Mouse (Mus musculus) neural tube, embryonic 10.5 days (tissue): ENCODE data around the gene Tm4sf20.

ENCODE experiments used
- DNase-seq: peaks from one replicate; pipeline ENCODE4 v3.0.0-alpha.2; 2017; ENCODE audit warnings: low spot score; ENCODE audit errors: extremely low spot score

Gene Tm4sf20

DNA sequence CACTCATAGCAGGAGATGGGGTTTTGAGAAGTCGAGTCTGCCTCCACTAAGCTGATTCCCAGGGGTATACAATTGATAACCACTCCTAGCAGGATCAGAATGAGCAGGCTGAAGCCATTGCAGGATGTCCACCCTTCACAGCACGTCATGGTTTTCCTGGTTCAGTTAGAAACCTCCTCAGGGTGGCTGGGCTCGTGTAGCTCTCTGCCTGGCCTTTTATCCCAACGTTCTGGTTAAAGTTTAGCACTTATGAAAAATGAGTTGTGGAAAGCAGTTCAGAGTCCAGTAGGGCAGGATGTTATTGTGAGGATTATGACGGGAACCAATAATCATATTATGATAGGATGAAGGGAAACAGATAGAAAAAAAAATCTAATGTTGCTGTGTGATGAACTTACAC, at the start of gene Tm4sf20:
Gene Tm4sf20, minus strand, starts transcription at position 193 of the 400 bp plus-strand sequence.
- no peak for DNase-seq

DNA sequence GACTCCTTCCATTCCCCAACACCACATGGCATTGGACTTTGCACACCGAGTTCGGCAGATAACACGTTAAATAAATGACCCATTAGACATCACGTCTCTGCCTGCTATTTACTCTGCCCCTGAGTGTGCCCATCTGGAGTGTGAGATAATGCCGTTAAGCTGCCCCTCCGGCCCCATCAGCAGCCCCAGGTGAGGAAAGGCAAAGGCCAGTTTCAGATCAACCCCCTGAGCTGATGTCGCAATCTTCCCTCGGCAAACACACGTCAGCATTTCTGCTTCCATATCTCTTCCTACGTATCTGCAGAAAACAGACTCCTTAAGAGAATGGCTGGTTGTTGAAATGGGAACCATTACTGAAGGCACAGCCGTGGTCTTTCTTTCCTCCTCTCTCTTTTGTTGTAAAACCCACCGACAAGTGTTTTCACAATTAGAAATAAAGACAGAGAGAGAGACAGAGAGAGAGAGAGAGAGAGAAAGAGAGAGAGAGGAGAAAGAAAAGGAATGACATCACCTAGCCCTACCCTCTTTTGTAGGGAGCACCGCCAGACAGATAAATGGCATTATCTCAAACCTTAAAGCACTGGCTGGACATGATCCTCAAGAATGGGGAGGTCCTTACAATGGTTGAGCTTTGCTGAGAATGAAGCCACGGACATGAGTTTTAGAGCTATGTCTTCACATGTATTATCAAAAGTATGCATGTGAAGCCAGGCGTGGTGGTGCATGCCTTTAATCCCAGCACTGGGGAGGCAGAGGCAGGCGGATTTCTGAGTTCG, 47.9 kb upstream of the Tm4sf20 start:
- no peak for DNase-seq

DNA sequence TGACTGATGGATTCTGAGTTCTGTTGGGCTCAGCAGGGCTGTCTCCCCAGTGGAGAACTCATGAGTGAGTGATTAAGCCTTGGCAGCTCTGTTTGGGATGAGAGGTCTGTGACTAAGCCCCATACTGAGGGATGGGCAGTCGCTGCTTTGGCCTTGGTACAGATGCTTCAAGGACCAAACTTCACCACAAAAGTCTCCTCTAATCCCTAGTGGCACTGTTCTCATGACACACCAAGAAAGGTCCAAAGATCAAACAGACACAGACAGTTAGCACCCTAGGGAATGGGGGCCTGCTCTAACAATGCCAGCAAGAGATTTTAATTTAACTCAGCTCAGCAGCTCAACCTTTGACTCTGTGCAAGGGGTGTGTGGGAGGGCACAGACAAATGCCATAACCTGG, 43.5 kb upstream of the Tm4sf20 start:
- DNase-seq, result no peak

DNA sequence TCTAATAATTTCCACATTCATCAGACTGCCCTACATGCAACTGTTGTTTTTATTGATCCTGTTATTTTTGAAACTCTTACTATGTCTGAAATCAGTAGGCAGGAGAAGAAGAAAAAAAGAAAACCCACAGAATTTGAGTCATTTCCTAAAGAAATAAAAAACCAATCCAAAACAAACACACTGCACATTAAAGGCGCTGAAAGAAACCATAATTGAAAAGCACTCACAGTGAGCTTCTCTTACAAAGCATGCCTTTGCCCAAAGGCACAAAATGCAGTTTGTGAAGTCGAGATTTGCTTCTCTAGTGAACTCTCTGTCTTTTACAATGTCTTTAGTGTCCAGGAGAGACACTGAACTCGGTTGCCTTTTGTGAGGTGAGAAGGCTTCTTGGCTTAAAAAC, 40.3 kb upstream of the Tm4sf20 start:
- no peak for DNase-seq

DNA sequence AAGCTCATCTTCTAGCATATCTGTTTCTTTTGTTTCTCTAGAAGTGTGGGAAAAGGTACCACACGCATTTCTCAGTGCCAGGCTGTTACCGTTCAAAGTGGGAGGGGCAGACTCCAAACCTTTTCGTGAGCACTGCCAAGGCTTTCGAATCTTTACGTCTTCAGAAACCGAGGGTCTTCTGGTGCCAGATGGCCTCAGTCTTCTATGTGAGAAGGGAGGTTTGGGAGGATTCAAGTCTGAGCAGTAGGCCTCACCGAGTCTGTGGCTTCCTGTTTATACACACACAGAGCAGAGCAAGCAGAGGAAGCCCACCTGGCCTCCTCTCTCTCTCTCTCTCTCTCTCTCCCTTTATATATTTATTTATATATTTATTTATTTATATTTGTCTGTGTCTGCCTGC, 38.9 kb upstream of the Tm4sf20 start:
- no peak for DNase-seq

DNA sequence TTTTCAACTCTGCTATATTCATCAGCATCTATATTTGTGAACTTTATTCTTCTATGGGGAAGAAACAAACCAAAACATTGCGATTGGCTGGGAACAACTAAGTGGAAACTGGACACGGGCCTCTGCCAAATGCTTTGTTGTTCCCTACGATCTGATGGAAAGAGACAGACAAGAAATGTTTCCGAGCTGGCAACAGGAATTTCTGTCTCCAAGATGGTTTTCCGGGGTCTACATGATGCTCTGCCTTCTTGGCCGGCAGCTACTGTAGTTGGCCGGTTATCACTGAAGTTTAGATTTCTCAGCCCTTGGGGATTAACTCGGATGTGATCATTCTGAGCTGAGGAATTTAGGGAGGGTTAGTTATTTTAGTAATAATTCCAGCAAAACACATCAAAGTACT, 38.1 kb upstream of the Tm4sf20 start:
- no peak for DNase-seq

DNA sequence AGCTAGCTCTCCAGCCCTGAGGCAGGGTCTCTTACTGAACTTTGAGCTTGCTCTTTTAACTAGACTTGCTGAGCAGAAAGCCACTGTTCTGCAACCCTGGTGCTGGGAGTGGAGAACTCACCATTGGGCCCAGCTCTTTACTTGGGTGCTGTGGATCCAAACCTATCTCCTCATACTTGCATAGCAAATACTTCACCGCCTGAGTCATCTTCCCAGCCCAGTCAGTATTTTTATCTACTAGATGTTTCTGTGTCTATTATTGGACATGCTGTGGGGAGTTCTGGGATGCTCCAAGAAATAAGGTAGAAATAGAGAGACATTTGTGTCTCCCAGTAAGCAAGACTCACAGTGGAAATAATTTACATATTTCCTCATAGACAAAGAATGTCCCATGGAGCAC, 35.8 kb upstream of the Tm4sf20 start:
- no peak for DNase-seq

DNA sequence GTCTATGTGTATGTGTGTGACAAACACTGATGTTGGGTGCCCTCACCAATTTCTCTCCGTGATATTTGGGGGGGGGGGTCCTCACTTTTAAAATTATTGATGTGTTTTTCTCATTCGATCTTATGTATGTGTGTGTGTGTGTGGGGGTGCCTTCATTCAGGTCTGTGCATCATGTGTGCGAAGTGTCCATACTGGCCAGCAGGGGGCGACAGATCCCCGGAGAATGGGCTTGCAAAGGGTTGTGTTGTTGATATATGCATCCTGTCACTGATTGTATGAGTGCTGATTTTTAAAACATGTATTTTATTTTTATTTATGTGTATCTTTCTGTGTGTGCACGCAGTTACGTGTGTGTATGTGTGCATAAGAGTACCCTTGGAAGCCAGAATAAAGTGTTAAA, 35.3 kb upstream of the Tm4sf20 start:
- DNase-seq, result no peak

DNA sequence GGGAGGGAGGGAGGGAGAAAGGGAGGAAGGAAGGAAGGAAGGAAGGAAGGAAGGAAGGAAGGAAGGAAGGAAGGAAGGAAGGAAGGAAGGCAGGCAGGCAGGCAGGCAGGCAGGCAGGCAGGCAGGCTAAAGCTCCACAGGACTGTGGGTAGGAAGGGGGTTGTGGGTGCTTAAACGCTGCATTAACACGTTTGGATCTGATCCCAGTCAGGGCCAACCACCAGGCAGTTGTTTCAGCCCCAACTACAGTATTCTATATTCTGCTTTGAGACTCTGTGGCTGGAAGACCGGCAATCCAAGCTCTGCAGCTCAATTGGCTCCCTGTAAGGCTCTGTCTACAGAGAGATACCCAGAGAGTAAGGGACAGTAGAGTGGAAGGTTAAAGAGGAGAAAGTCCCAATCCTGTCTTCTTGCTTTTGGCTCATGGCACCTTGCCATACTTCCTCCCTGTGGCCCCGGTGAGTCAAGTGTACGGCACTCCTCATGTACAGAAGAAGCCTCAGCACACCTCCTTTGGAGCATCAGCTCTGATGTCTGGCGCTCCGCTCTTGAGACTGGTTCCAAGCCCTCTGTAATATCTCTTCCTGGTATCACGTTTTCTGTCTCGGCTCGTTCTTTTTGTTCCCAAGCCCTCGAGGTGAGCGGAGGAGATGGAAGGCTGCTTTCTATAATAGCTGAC, 33.0 kb upstream of the Tm4sf20 start:
- no peak for DNase-seq

DNA sequence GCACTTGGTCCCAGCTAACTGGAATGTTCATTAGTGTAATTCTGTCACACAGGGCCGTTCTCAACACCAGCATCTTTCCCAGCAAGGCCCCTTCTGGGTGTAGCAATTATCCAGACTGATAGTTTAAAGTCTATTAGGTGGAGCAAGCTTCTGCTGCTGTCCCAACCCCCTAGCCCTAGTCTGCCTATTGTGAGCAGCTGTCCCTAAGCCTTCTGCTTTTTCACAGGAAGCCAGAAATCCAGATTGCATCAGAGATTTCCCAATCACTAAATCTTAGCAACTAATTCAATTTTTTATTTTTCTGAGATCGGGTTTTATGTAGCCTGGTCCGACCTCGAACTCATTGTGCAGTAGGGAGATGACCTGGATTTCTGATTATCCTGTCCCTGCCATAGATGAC, 30.7 kb upstream of the Tm4sf20 start:
- DNase-seq, result no peak

DNA sequence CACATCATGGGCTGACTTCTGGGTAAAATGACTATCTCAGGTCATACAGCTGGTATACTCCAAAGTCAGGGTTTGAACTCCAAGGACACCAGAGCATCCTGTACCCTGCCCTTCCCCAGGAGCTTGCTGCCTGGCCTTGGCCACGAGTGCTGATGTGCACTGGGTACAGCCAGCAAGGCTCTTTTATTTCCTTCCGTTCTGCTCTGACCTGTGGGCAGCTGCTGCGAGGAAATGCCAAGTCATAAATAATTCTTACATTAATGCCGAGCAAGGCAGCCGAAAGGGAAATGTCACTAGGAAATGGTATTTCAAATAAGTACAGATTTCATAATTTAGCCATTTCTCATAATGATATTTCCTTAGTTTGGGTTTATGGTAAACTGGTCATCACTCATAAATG, 30.0 kb upstream of the Tm4sf20 start:
- no peak for DNase-seq

DNA sequence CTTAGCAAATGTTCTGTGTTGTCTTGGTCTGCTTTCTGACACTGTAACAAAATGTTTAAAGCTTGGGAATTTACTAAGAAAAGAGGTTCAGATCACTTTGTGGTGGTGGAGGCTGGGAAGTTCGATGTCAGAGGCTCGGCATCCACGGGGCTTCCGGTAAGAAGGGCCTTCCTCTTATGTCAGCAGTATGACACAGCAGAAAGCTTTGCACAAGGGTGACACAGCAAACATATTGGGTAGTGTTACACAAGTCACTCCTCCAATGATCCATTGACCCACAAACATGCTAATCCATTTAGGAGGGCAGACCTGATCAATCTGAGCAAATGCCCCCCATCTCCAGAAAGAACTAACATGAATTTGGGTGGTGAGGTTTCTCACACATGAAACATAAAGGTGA, 28.8 kb upstream of the Tm4sf20 start:
- no peak for DNase-seq

DNA sequence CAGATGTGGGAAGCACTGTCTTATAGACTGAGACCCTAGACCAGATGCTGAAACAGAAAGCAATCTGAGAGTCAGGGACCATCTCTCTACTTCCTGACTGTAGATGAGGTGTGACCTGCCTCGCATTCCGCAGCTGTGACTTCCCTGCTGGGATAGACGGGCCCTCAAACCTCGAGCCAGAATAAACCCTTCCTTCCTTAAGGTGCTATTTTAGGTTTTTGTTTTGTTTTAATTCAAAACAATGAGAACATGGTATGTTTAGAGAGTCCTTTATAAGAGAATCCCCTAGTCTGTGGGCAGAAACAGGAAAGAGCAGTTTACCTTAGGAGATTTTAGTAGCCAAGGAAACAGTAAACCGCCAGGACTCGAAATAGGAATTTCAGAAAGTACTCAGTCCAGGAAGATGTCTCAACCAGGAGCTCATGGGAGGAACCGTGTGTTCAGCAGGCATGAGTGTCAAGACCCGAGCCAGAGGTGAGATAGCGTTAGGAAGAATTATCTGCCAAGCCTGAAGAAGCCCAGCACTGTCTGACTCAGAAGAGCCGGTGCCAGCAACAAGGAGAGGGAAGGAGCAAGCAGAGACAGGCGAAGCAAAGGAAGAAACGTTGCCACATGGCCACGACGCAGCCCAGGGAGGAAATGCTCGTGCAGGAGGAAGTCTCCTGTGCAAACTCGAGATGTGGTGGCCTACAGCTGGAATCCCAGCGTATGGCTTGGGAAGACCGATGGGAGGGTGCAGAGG, 27.6 kb upstream of the Tm4sf20 start:
- no peak for DNase-seq

DNA sequence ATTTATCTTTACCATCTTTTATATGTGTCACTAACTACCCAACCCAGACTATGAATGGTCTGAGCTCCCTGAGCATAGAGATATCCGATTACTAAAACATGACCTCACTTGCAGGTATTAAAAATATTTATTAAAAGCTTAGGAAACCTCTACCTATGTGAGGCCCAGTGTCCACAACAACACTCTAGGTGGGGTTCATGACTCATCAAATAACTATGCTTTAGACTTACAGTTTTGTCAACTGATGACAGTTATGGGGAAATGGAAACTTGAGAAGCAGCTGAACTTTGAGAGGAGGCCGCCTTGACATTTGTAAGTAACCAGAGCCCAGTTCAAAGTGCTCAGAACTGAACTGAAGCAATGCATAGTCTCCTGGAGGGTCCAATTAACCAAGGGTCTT, 26.9 kb upstream of the Tm4sf20 start:
- DNase-seq, result no peak

DNA sequence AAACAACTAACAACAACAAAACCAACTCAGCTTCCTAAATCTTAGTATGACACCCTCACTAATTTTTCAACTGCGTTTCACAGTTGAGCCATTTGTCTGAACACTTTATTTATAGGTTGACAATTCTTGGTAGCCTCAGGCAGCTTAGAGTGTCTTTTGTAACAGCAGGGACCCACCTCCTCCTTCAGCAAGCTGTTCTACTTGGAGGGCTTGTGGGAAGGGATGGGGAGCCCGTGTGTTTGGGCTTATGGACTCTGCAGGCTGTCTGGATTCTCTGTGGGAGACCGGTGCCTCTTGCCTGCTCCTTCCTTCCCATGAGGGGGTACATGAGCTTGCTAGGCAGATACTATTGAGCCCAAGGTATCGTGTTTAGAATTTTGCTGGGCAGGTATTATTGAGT, 25.7 kb upstream of the Tm4sf20 start:
- DNase-seq, result no peak

DNA sequence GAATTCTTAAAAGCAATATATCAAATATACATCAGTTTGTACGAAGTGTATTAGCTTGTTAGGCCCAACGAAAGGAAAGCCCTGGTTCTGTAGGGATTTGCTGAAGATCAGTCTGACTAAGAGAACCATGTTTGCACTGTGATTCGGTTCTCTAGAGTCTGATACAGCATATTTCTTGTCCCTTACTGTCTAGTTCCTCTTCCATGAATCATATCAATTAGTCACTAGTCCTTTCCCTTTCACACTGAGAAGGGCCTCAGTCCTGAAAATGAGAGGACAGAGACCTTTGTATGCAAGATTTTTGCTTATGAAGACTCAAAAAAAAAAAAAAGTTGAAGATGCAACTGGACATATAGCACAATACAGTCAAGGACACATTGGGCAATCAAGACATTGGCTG, 24.8 kb upstream of the Tm4sf20 start:
- no peak for DNase-seq

DNA sequence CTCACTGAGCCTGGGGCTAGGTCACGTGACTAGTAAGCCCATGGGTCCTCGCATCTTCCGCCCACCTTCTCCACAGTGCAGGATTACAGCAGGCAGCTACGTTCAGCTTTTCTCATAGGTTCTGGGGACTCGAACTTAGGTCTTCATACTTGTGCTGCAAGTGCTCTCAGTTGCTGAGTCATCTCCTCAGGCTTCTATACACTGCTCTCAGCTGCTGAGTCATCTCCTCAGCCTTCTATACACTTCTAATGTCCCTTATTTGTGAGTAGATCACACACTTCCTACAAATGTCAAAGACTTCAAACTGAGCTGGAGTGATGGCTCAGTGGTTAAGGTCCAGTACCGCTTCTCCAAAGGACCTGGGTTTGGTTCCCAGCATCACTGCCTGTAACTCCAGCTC, 24.0 kb upstream of the Tm4sf20 start:
- no peak for DNase-seq

DNA sequence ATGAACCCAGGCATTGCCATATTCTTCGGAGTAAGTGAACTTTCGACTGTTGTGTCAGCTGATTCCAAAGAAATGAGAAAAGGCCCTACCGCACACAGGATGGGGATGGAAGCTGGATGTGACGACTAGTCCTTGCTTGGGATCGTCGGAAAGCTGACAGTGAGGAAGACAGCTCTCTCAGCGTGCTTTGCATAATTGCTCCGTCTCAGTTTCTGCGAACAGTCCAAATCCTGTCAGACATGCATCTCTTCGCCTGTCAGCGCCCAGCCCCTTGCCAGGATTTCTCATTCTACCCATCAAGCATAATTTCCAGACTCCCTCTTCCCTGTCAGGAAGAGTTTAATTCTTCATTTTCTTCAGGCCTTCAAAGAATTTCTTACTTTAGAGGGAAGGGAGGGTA, 22.8 kb upstream of the Tm4sf20 start:
- no peak for DNase-seq

DNA sequence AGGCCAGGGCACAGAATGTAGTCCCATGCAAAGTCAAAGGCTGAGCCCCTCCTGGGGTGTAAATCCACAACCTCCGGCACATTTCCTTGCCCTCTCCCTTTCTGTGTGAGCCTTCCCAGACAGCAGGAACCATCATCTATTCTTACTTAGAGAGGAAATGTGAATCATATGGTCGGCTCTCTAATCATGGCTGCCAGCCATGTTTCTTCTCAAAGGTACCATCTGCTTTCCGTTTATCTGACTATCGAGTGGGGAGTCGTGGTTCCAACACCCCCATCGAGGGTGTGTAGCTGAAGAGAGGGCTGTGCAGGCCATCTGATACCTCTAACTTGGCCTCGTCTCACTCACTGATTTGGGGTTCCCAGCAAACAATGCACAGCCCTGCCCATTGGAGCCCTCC, 19.8 kb upstream of the Tm4sf20 start:
- no peak for DNase-seq

DNA sequence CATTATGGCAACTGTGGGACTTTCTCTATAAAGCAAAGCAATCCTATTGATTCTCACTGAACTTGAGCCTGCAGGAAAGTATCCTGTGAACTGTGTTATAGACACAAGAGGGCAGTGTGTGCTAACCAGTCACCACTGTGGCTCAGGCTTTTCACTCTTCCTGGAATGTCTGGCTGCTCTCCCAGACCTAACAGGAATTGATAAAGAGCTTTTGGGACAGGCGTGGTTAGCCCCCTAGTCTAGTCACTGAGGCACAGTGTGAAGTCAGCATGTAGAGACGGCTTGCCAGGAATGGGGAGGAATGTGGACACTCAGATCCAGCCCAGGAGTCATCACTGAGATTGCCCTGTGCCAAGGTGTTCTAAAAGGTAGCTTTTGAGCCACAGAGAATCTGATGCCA, 19.2 kb upstream of the Tm4sf20 start:
- DNase-seq, result peak; percentile 34

DNA sequence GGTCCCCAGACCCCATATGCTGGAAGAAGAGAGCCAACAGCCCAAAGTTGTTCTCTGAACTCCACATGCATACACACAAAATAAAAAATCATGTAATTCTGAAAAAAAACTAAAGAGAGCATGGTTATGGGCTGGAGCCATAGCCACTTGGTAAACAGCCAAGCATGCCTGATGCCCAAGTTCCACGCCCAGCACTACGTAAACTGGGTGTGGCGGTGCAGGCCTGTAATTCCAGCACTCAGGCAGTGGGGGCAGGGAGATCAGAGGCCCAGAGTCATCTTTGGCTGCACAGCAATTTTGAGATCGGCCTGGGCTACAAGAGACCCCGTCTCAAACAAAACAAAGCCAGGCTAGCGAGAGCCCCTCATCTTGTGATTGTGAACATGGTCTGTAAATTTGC, 17.3 kb upstream of the Tm4sf20 start:
- no peak for DNase-seq

DNA sequence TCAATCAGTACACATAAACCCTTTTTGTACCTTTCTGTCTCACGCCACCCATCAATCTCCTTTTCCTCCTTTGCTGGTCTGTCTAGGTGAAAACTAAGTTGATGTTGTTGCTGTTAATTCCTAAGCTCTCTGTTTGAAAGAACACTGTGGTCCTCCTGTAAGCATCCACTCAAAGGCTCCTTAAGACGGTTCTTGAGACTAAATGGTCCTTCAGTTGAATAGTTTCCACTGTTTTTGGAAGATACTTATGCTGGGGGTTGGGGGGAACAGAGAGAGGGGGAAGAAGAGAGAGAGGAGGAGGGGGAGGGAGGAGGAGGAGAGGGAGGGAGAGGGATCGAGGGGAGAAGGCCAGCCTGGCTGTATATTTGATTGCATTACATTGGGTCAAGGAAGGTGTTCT, 15.3 kb upstream of the Tm4sf20 start:
- no peak for DNase-seq
